Comparison of ENCODE assay signal across 12 mouse cellular contexts in the genomic region with DNA sequence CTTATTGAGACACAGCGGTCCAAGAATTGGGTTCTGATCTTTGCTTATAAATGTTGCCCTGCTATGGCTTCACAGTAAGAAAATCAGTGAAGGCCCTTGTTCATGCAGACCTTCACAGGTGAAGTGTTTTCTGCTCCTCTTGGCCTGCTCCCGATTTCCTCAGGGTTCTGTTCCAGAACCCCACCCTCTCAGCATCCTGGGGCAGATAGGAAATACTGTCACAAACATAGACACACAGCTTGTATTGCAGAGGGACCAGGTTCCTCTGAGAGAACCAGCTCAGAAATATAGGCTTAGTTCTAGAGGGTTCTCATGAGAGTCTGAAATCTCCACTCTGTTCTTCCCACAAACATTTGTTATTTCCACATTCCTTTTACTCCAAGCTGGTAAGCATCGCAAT. TPM values are rescaled to one million over a fixed set of nuclear protein-coding genes. Genes with fewer than 3 reads are reported as not detected.
DNase-seq lines count a peak whose midpoint lies in the region; ATAC-seq and TF ChIP-seq lines count a peak whose summit lies in the region.
"Had no signal": no experiment of that assay in that cellular context is flagged by ENCODE, and none has a peak within 500 bp of the region (broad histone marks: within the 10 kb centered on the region; RNA-seq: fewer than 3 reads in every experiment).

No protein-coding gene starts in this region.

- dilution Hi-C loops in CH12.LX (cut with MboI; ENCODE audit: extremely low pct_ligation_motif_present, extremely low pct_unique_long_range_greater_than_20kb, low sequenced_read_pairs): no loop called here

- H3K4me3 ChIP-seq in embryonic facial prominence, embryonic 12.5 days: no peak overlapping the region
- no peak overlapping the region for H3K4me3 ChIP-seq in embryonic facial prominence, embryonic 10.5 days
- H3K4me3 ChIP-seq in kidney, embryonic 15.5 days (replicated peaks): no peak overlapping the region
- H3K4me3 ChIP-seq in CH12.LX (replicated peaks in 1 of 3; ENCODE audit: low read depth in 2 of 3, low read length in 2 of 3, poor library complexity in 1 of 3): no peak overlapping the region
- no peak overlapping the region for H3K4me3 ChIP-seq in limb, embryonic 13.5 days

- no peak for DNase-seq in embryonic facial prominence, embryonic 10.5 days (ENCODE audit: low spot score)
- no peak for DNase-seq in kidney, postnatal 36 days
- no peak for DNase-seq in CH12.LX (ENCODE audit: extremely low read depth)
- DNase-seq in adrenal gland, adult 18-20 months (ENCODE audit: low spot score in 2 of 2): no peak
- DNase-seq: thymus, postnatal 14 days had no signal

- 0 out of 2 replicates have a peak, but pooled peaks cover 3% of the 10 kb centered on the region for H3K36me3 ChIP-seq in embryonic facial prominence, embryonic 12.5 days
- peaks cover 34% of the 10 kb centered on the region for H3K36me3 ChIP-seq in embryonic facial prominence, embryonic 10.5 days (replicated peaks)
- no peaks in the 10 kb centered on the region for H3K36me3 ChIP-seq in kidney, embryonic 15.5 days
- H3K36me3 ChIP-seq in CH12.LX (replicated peaks in 1 of 2; ENCODE audit: control insufficient read depth in 1 of 2, insufficient read depth in 1 of 2, low read length in 1 of 2): peaks cover 9 to 65% of the 10 kb centered on the region in 2 experiments
- H3K36me3 ChIP-seq in limb, embryonic 13.5 days: peaks cover 6% of the 10 kb centered on the region; the same call in 1 of the 2 replicates

- no peak overlapping the region for H3K4me2 ChIP-seq in embryonic facial prominence, embryonic 12.5 days (replicated peaks)
- H3K4me2 ChIP-seq in kidney, embryonic 15.5 days: no peak overlapping the region
- no peak overlapping the region for H3K4me2 ChIP-seq in CH12.LX (ENCODE audit: insufficient read depth, low read depth, poor library complexity, severe bottlenecking)
- no peak overlapping the region for H3K4me2 ChIP-seq in limb, embryonic 13.5 days (replicated peaks)

- no peak for TF ChIP-seq CTCF in CH12.LX (conservative IDR thresholded peaks at IDR 0.05 in 1 of 2, IDR thresholded peaks at IDR 0.05 in 1 of 2; ENCODE audit: low read depth in 2 of 2, low read length in 2 of 2)

- 89% methylated on average over 3 of the region's 3 CpGs for WGBS in embryonic facial prominence, embryonic 12.5 days
- WGBS in embryonic facial prominence, embryonic 10.5 days: 95% methylated on average over 3 of the region's 3 CpGs
- 88% methylated on average over 3 of the region's 3 CpGs for WGBS in kidney, embryonic 15.5 days
- WGBS in limb, embryonic 13.5 days: 90% methylated on average over 3 of the region's 3 CpGs

- H3K9ac ChIP-seq in embryonic facial prominence, embryonic 12.5 days: no peak overlapping the region
- H3K9ac ChIP-seq in kidney, embryonic 15.5 days: no peak overlapping the region
- H3K9ac ChIP-seq in CH12.LX (ENCODE audit: insufficient read depth, low read depth): peak overlapping the region; percentile 54; the same call in 1 of the 2 replicates
- H3K9ac ChIP-seq in limb, embryonic 13.5 days: no peak overlapping the region
- H3K9ac ChIP-seq: liver, embryonic 14.5 days had no signal

- no peaks in the 10 kb centered on the region for H3K9me3 ChIP-seq in embryonic facial prominence, embryonic 12.5 days
- H3K9me3 ChIP-seq in embryonic facial prominence, embryonic 10.5 days: no peaks in the 10 kb centered on the region
- H3K9me3 ChIP-seq in kidney, embryonic 15.5 days (replicated peaks): no peaks in the 10 kb centered on the region
- no peaks in the 10 kb centered on the region for H3K9me3 ChIP-seq in CH12.LX (replicated peaks; ENCODE audit: low read length)
- H3K9me3 ChIP-seq in limb, embryonic 13.5 days: no peaks in the 10 kb centered on the region
- H3K9me3 ChIP-seq: G1E had no signal

- no peak for TF ChIP-seq EP300 in CH12.LX (IDR thresholded peaks at IDR 0.05; ENCODE audit: low read length)

- H3K4me1 ChIP-seq in embryonic facial prominence, embryonic 12.5 days: peaks cover 37% of the 10 kb centered on the region
- H3K4me1 ChIP-seq in embryonic facial prominence, embryonic 10.5 days: peaks cover 32% of the 10 kb centered on the region
- H3K4me1 ChIP-seq in kidney, embryonic 15.5 days: peaks cover 48% of the 10 kb centered on the region
- H3K4me1 ChIP-seq in CH12.LX (ENCODE audit: control insufficient read depth in 1 of 2, insufficient read depth in 2 of 2): peaks cover 64 to 96% of the 10 kb centered on the region in 2 experiments
- H3K4me1 ChIP-seq in limb, embryonic 13.5 days: peaks cover 42% of the 10 kb centered on the region

- H3K79me2 ChIP-seq in CH12.LX (replicated peaks; ENCODE audit: control insufficient read depth, extremely low read depth, insufficient read depth, poor library complexity, severe bottlenecking): peaks cover 87% of the 10 kb centered on the region

- TF ChIP-seq POLR2A in CH12.LX (IDR thresholded peaks at IDR 0.05; ENCODE audit: low read depth, low read length): no peak

- in situ Hi-C loops in CH12.LX (cut with MboI; ENCODE audit: low pct_ligation_motif_present, low pct_unique_long_range_greater_than_20kb, low sequenced_read_pairs): no loop called here

- no peak for TF ChIP-seq RAD21 in CH12.LX (IDR thresholded peaks at IDR 0.05; ENCODE audit: low read depth, low read length)

- 0 out of 2 replicates have a peak overlapping the region, but pooled peaks have one; percentile 38 for H3K27ac ChIP-seq in embryonic facial prominence, embryonic 12.5 days
- H3K27ac ChIP-seq in embryonic facial prominence, embryonic 10.5 days (replicated peaks): no peak overlapping the region
- H3K27ac ChIP-seq in kidney, embryonic 15.5 days: peak overlapping the region; percentile 70
- 0 out of 2 replicates have a peak overlapping the region, but pooled peaks have one; percentile 97 for H3K27ac ChIP-seq in CH12.LX (ENCODE audit: insufficient read depth, low read depth)
- peak overlapping the region; percentile 53; the same call in 1 of the 2 replicates for H3K27ac ChIP-seq in limb, embryonic 13.5 days
- H3K27ac ChIP-seq: liver, embryonic 14.5 days had no signal

- H3K27me3 ChIP-seq in embryonic facial prominence, embryonic 12.5 days: no peaks in the 10 kb centered on the region
- H3K27me3 ChIP-seq in embryonic facial prominence, embryonic 10.5 days (replicated peaks; ENCODE audit: low read depth, poor library complexity, severe bottlenecking): no peaks in the 10 kb centered on the region
- no peaks in the 10 kb centered on the region for H3K27me3 ChIP-seq in kidney, embryonic 15.5 days
- H3K27me3 ChIP-seq in CH12.LX (replicated peaks): no peaks in the 10 kb centered on the region
- no peaks in the 10 kb centered on the region for H3K27me3 ChIP-seq in limb, embryonic 13.5 days

- ATAC-seq in embryonic facial prominence, embryonic 12.5 days (ENCODE audit: insufficient number of reproducible peaks, insufficient read depth, low FRiP score, low TSS enrichment): no peak
- ATAC-seq in kidney, embryonic 15.5 days (replicated peaks; ENCODE audit: low FRiP score): no peak
- no peak for ATAC-seq in limb, embryonic 13.5 days (ENCODE audit: low FRiP score, low read depth)
- ATAC-seq in CD4-positive, CD25-positive, alpha-beta regulatory T cell, adult 4 months: no peak
- ATAC-seq: midbrain, embryonic 16.5 days had no signal

TF ChIP-seq in CH12.LX, 34 proteins besides CTCF, POLR2A, EP300 and RAD21:
- TF ChIP-seq KAT2A (IDR thresholded peaks at IDR 0.05; ENCODE audit: insufficient replicate concordance, low read length) (no peak), SMC3 (IDR thresholded peaks at IDR 0.05; ENCODE audit: low read depth, low read length) (no peak)

RNA-seq across cellular contexts. Expression of gene Rapgef1, which starts 14.3 kb away (rescaled TPM):
- 20.3 and 21.7 TPM in 2 replicates for polyA plus RNA-seq in embryonic facial prominence, embryonic 12.5 days (2016; fragmentation: Nextera tagmentation; extraction: Ambion mirVana)
- polyA plus RNA-seq in embryonic facial prominence, embryonic 10.5 days (2016; fragmentation: Nextera tagmentation; extraction: Ambion mirVana): 16.5 and 17.3 TPM in 2 replicates
- polyA plus RNA-seq in kidney, embryonic 15.5 days (2015; fragmentation: Nextera tagmentation; extraction: Ambion mirVana): 12.4 and 13.8 TPM in 2 replicates
- total RNA-seq in CH12.LX (2012; rRNA removed) (149 and 185 TPM in 2 replicates), CH12.LX (2014; rRNA removed) (84.0 and 86.5 TPM in 2 replicates)
- polyA plus RNA-seq in CH12.LX (2012; ENCODE audit: insufficient read length, low read depth): 143 and 170 TPM in 2 replicates
- 15.2 and 15.9 TPM in 2 replicates for polyA plus RNA-seq in limb, embryonic 13.5 days (2015; fragmentation: Nextera tagmentation; extraction: Ambion mirVana)
- 10 to 100 TPM; 28.7 to 35.9 TPM for polyA plus RNA-seq in CD4-positive, CD25-positive, alpha-beta regulatory T cell, adult 4 months (2017; shearing (Covaris generic))
- 10 to 100 TPM; 46.8 to 51.6 TPM for total RNA-seq in adrenal gland, adult 18-20 months (2021)
